Mouse (Mus musculus) small intestine, adult 2 months (tissue): Measurements from ENCODE around the gene Rmnd5a. TPM values are rescaled to one million over a fixed set of nuclear protein-coding genes. Genes with fewer than 3 reads are reported as not detected.

Source experiments
- H3K27ac ChIP-seq: fragments of 200-500 bp; 2 replicates; pipeline ENCODE4 v1.5.1; 2012; ENCODE audit warnings: low read depth, low read length, control low read depth, inconsistent platforms; ENCODE audit not compliant: insufficient read depth
- H3K27me3 ChIP-seq: fragments of 200-500 bp; 2 replicates; pipeline ENCODE4 v1.6.1; 2012; ENCODE audit warnings: mild to moderate bottlenecking, moderate library complexity, low read length, inconsistent platforms; ENCODE audit not compliant: control insufficient read depth, insufficient read depth
- H3K36me3 ChIP-seq: fragments of 200-500 bp; 2 replicates; pipeline ENCODE4 v1.6.1; 2012; ENCODE audit warnings: mild to moderate bottlenecking, low read length, control low read depth, inconsistent platforms; ENCODE audit not compliant: control insufficient read depth, insufficient read depth
- H3K4me1 ChIP-seq: fragments of 200-500 bp; 2 replicates; pipeline ENCODE4 v1.6.1; 2012; ENCODE audit warnings: low read length, inconsistent platforms, mixed read lengths; ENCODE audit not compliant: control insufficient read depth, insufficient read depth, insufficient read length
- H3K4me3 ChIP-seq: fragments of 200-500 bp; 2 replicates; pipeline ENCODE4 v1.5.1; 2012; ENCODE audit warnings: low read depth, mild to moderate bottlenecking, control low read depth, inconsistent platforms, low read length, moderate library complexity
- CTCF ChIP-seq: fragments of 200-500 bp; IDR thresholded peaks from 2 replicates; pipeline ENCODE4 v1.5.1; 2012; ENCODE audit warnings: low read depth, mild to moderate bottlenecking, control low read depth, inconsistent platforms, low read length, moderate library complexity, mixed read lengths; ENCODE audit not compliant: insufficient replicate concordance, insufficient read length; ENCODE audit errors: extremely low read depth
- POLR2A ChIP-seq: fragments of 200-500 bp; IDR thresholded peaks from 2 replicates; pipeline ENCODE4 v1.6.1; 2012; ENCODE audit warnings: low read depth, mild to moderate bottlenecking, control low read depth, inconsistent platforms, low read length, moderate library complexity
- WGBS: fragments of 180-500 bp; shearing (Covaris S2); methylation state at CpG from one replicate; pipeline ENCODE4 v1.1.7; 2018; 5-methylcytosine and 5-hydroxymethylcytosine counted together
- polyA plus RNA-seq: library from polyadenylated mRNA; depleted of rRNA; stranded (reverse); fragments of >200 nt; gene quantifications from 2 replicates; pipeline ENCODE4 v1.2.3, GENCODE M21; 2012

Rmnd5a gene
- polyA plus RNA-seq, 1 experiment: 12.5 TPM

- peak overlapping the region; percentile 39; the same call in 1 of the 2 replicates for H3K27ac ChIP-seq
- no peak overlapping the region for H3K4me3 ChIP-seq
- peaks cover 16% of the 10 kb centered on the region; the same call in 1 of the 2 replicates for H3K4me1 ChIP-seq
- H3K27me3 ChIP-seq: no peaks in the 10 kb centered on the region
- peaks cover 4% of the 10 kb centered on the region; the same call in 1 of the 2 replicates for H3K36me3 ChIP-seq
- 27% methylated on average over 6 of the region's 6 CpGs for WGBS
- TF ChIP-seq POLR2A: no peak
- no peak for TF ChIP-seq CTCF
These were observed 19.6 kb downstream of the Rmnd5a start for GRCm38 (mm10) chr6:71420848-71421247.

- peaks cover 11% of the 10 kb centered on the region for H3K36me3 ChIP-seq
- H3K27ac ChIP-seq: peak overlapping the region; percentile 22; the same call in 1 of the 2 replicates
- H3K27me3 ChIP-seq: no peaks in the 10 kb centered on the region
- no peak overlapping the region for H3K4me3 ChIP-seq
- 74% methylated on average over 3 of the region's 3 CpGs for WGBS
- H3K4me1 ChIP-seq: peaks cover 16% of the 10 kb centered on the region; the same call in 1 of the 2 replicates
- no peak for TF ChIP-seq CTCF
- TF ChIP-seq POLR2A: no peak
These were observed 21.6 kb downstream of the Rmnd5a start for GRCm38 (mm10) chr6:71418874-71419273.

GRCm38 (mm10) chr6:71415446-71415845 lies 25.0 kb downstream of the Rmnd5a start:
- no peak overlapping the region for H3K27ac ChIP-seq
- H3K4me3 ChIP-seq: no peak overlapping the region
- no peaks in the 10 kb centered on the region for H3K27me3 ChIP-seq
- 77% methylated on average over 3 of the region's 3 CpGs for WGBS
- H3K4me1 ChIP-seq: peaks cover 10% of the 10 kb centered on the region; the same call in 1 of the 2 replicates
- peaks cover 18% of the 10 kb centered on the region for H3K36me3 ChIP-seq
- TF ChIP-seq POLR2A (no peak), CTCF (no peak)

- Histone ChIP-seq H3K4me1 (peaks cover 5% of the 10 kb centered on the region; the same call in 1 of the 2 replicates), H3K27ac (no peak overlapping the region), H3K36me3 (peaks cover 18% of the 10 kb centered on the region), H3K27me3 (no peaks in the 10 kb centered on the region), H3K4me3 (no peak overlapping the region)
- WGBS: 72% methylated on average over 4 of the region's 4 CpGs
- TF ChIP-seq POLR2A: no peak
- no peak for TF ChIP-seq CTCF
These were observed 25.8 kb downstream of the Rmnd5a start for GRCm38 (mm10) chr6:71414624-71415023.

GRCm38 (mm10) chr6:71398829-71399609 lies 41.4 kb downstream of the Rmnd5a start:
- Histone ChIP-seq H3K27ac (no peak overlapping the region), H3K36me3 (peaks cover 34% of the 10 kb centered on the region), H3K27me3 (no peaks in the 10 kb centered on the region), H3K4me3 (no peak overlapping the region), H3K4me1 (no peaks in the 10 kb centered on the region)
- WGBS: 85% methylated on average over 4 of the region's 4 CpGs
- TF ChIP-seq CTCF: no peak
- no peak for TF ChIP-seq POLR2A

GRCm38 (mm10) chr6:71396761-71397160 lies 43.7 kb downstream of the Rmnd5a start:
- TF ChIP-seq POLR2A (no peak), CTCF (no peak)
- no peak overlapping the region for H3K4me3 ChIP-seq
- 93% methylated on average over 6 of the region's 6 CpGs for WGBS
- H3K27ac ChIP-seq: no peak overlapping the region
- H3K4me1 ChIP-seq: no peaks in the 10 kb centered on the region
- H3K36me3 ChIP-seq: peaks cover 47% of the 10 kb centered on the region
- H3K27me3 ChIP-seq: no peaks in the 10 kb centered on the region

- TF ChIP-seq POLR2A (no peak), CTCF (no peak)
- no peak overlapping the region for H3K27ac ChIP-seq
- no peaks in the 10 kb centered on the region for H3K27me3 ChIP-seq
- H3K36me3 ChIP-seq: peaks cover 49% of the 10 kb centered on the region
- H3K4me3 ChIP-seq: no peak overlapping the region
- no peaks in the 10 kb centered on the region for H3K4me1 ChIP-seq
- 92% methylated on average over 1 of the region's 1 CpGs for WGBS
These were observed 44.4 kb downstream of the Rmnd5a start for GRCm38 (mm10) chr6:71396016-71396415.
